27 mouse cellular contexts compared by ENCODE assay signal in the genomic region with DNA sequence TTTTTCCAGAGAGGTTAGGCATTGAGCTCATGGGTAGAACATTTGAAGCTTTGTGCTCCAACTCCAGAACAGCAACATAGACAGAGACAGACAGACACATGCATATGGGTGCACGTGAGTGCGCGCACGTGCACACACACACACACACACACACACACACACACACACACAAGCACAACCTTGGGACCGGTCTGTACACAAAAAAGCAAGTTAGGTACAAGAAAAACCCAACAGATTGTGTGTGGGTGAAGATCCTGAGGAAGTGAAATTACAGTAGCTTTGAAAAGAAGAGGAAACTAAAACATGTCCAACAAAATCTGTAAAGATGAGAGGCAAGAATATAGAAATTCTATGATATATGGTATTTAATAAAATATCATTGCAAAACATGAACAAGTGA. TPM values are rescaled to one million over a fixed set of nuclear protein-coding genes. Genes with fewer than 3 reads are reported as not detected.
"Had no signal": no experiment of that assay in that cellular context is flagged by ENCODE, and none has a peak within 500 bp of the region (broad histone marks: within the 10 kb centered on the region; RNA-seq: fewer than 3 reads in every experiment).

No protein-coding gene starts in this region.

- H3K4me2 ChIP-seq: heart, embryonic 11.5 days; heart, embryonic 13.5 days; heart, embryonic 15.5 days; hindbrain, embryonic 13.5 days; hindbrain, embryonic 15.5 days; kidney, embryonic 15.5 days; limb, embryonic 13.5 days; limb, embryonic 15.5 days; liver, embryonic 12.5 days had no signal

- H3K27ac ChIP-seq: heart, adult 2 months; heart, embryonic 13.5 days; heart, embryonic 15.5 days; hindbrain, embryonic 13.5 days; hindbrain, embryonic 15.5 days; hindbrain, postnatal 0 days; kidney, embryonic 15.5 days; kidney, postnatal 0 days; layer of hippocampus, adult 2 months; limb, embryonic 13.5 days; limb, embryonic 15.5 days; liver, embryonic 12.5 days; liver, embryonic 14.5 days had no signal

- ATAC-seq: hindbrain, postnatal 0 days; intestine, embryonic 16.5 days; liver, embryonic 12.5 days had no signal

- H3K9ac ChIP-seq: heart, embryonic 13.5 days; heart, embryonic 15.5 days; hindbrain, embryonic 13.5 days; hindbrain, embryonic 15.5 days; kidney, embryonic 15.5 days; limb, embryonic 13.5 days; limb, embryonic 15.5 days; liver, embryonic 12.5 days; liver, embryonic 14.5 days had no signal

- H3K4me1 ChIP-seq: hindbrain, embryonic 13.5 days; hindbrain, embryonic 15.5 days; kidney, embryonic 15.5 days; limb, embryonic 13.5 days; limb, embryonic 15.5 days had no signal

- H3K9me3 ChIP-seq: heart, embryonic 15.5 days; limb, embryonic 15.5 days; liver, embryonic 12.5 days had no signal

- DNase-seq: gastrocnemius, postnatal 14 days; gastrocnemius, postnatal 36 days; heart, adult 11 months; heart, adult 2 months; heart, postnatal 14 days; heart, postnatal 36 days; kidney, adult 11 months; kidney, adult 2 months; kidney, adult 9 months; kidney, postnatal 14 days; kidney, postnatal 36 days had no signal

- H3K36me3 ChIP-seq: hindbrain, embryonic 15.5 days had no signal

- H3K4me3 ChIP-seq: heart, adult 2 months; heart, embryonic 13.5 days; heart, embryonic 15.5 days; hindbrain, embryonic 13.5 days; hindbrain, embryonic 15.5 days; kidney, embryonic 15.5 days; layer of hippocampus, adult 2 months; left cerebral cortex, adult 2 months; limb, embryonic 13.5 days; limb, embryonic 15.5 days; liver, embryonic 12.5 days had no signal

- H3K27me3 ChIP-seq: heart, embryonic 13.5 days; heart, embryonic 15.5 days; hindbrain, embryonic 13.5 days; hindbrain, embryonic 15.5 days; kidney, embryonic 15.5 days; limb, embryonic 13.5 days; limb, embryonic 15.5 days; liver, embryonic 12.5 days had no signal

RNA-seq across cellular contexts. Expression of a gene that starts 53.1 kb away (rescaled TPM):
- total RNA-seq: hematopoietic stem cell, adult 5-6 weeks had no signal
